Mouse (Mus musculus): ENCODE measurements around the gene Ift46.

DNA sequence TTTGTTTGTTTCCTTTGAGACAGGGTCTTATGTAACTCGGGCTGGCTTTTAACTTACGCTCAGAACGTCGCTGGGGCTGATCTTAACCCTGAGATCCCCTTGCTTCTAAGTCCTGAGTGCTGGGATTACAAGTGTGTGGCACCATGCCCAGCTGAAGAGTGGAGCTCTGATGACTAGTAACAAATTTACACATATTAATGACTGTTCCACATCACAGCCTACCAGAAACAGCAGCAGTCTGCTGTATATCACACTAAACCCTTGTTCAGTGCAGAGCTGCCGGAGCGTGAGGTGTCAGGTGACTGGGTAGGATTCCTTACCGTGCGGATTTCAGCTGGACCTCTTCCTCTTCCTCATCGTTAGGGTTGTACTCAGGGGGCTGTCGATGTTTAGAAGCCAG, 42.6 kb downstream of the Ift46 start:
- TF ChIP-seq CTCF (conservative IDR thresholded peaks at IDR 0.05; ENCODE audit: insufficient read depth, insufficient read length, low read depth, low read length) (no peak), POLR2A (IDR thresholded peaks at IDR 0.05; ENCODE audit: low read depth, low read length) (no peak)
